Mouse (Mus musculus) midbrain, embryonic 10.5 days (tissue): ENCODE data around the gene Dclk1. TPM values are rescaled to one million over a fixed set of nuclear protein-coding genes. Genes with fewer than 3 reads are reported as not detected.

Experiments
- DNase-seq: peaks from one replicate; pipeline ENCODE4 v3.0.0-alpha.2; 2017; ENCODE audit warnings: low spot score
- H3K27ac ChIP-seq: fragments of 300-500 bp; sonication (generic); replicated peaks from 2 replicates; pipeline ENCODE4 v1.5.1; 2016; ENCODE audit warnings: mild to moderate bottlenecking
- H3K27me3 ChIP-seq: fragments of 300-500 bp; sonication (generic); 2 replicates; pipeline ENCODE4 v1.6.1; 2016; ENCODE audit warnings: low read depth, mild to moderate bottlenecking; ENCODE audit not compliant: poor library complexity, severe bottlenecking
- H3K36me3 ChIP-seq: fragments of 300-500 bp; sonication (generic); 2 replicates; pipeline ENCODE4 v1.6.1; 2016; ENCODE audit warnings: mild to moderate bottlenecking, moderate library complexity
- H3K4me1 ChIP-seq: fragments of 300-500 bp; sonication (generic); 2 replicates; pipeline ENCODE4 v1.6.1; 2016
- H3K4me3 ChIP-seq: fragments of 300-500 bp; sonication (generic); 2 replicates; pipeline ENCODE4 v1.5.1; 2016; ENCODE audit warnings: mild to moderate bottlenecking, moderate library complexity
- H3K9me3 ChIP-seq: fragments of 300-500 bp; sonication (generic); replicated peaks from 2 replicates; pipeline ENCODE4 v1.6.1; 2016; ENCODE audit warnings: mild to moderate bottlenecking
- WGBS: fragments of 180-500 bp; shearing (Covaris S2); methylation state at CpG from one replicate; pipeline ENCODE4 v1.1.7; 2016; 5-methylcytosine and 5-hydroxymethylcytosine counted together
- polyA plus RNA-seq: library from polyadenylated mRNA; unstranded; fragments of >200 nt; fragmentation: Nextera tagmentation; extraction: Ambion mirVana; gene quantifications from 2 replicates; pipeline ENCODE4 v1.2.1, GENCODE M21; 2016

Gene Dclk1
- polyA plus RNA-seq, 1 experiment from 2014 or later, result 42.2 TPM

GRCm38 (mm10) chr3:55380471-55380870 is 138.3 kb downstream of the Dclk1 start:
- Histone ChIP-seq H3K9me3 (no peaks in the 10 kb centered on the region), H3K36me3 (no peaks in the 10 kb centered on the region), H3K4me3 (no peak overlapping the region), H3K27me3 (no peaks in the 10 kb centered on the region), H3K4me1 (peaks cover 4% of the 10 kb centered on the region; the same call in 1 of the 2 replicates), H3K27ac (no peak overlapping the region)
- WGBS, result 68% methylated on average over 9 of the region's 9 CpGs
- no peak for DNase-seq

- H3K27ac ChIP-seq, result no peak overlapping the region
Measured at GRCm38 (mm10) chr3:55392605-55393004, 150.4 kb downstream of the Dclk1 start.

GRCm38 (mm10) chr3:55393549-55393948 is 151.4 kb downstream of the Dclk1 start:
- no peak for DNase-seq
- no peaks in the 10 kb centered on the region for H3K27me3 ChIP-seq
- H3K4me1 ChIP-seq, result 0 out of 2 replicates have a peak, but pooled peaks cover 6% of the 10 kb centered on the region
- H3K27ac ChIP-seq, result no peak overlapping the region
- H3K4me3 ChIP-seq, result no peak overlapping the region
- H3K9me3 ChIP-seq, result no peaks in the 10 kb centered on the region
- no peaks in the 10 kb centered on the region for H3K36me3 ChIP-seq
- WGBS, result 89% methylated on average over 3 of the region's 3 CpGs

More at GRCm38 (mm10) chr3:55392605-55393004, 150.4 kb downstream of the Dclk1 start:
- 0 out of 2 replicates have a peak, but pooled peaks cover 6% of the 10 kb centered on the region for H3K4me1 ChIP-seq
- WGBS, result 88% methylated on average over 3 of the region's 3 CpGs
- no peaks in the 10 kb centered on the region for H3K36me3 ChIP-seq
- no peak overlapping the region for H3K4me3 ChIP-seq
- H3K27me3 ChIP-seq, result no peaks in the 10 kb centered on the region
- H3K9me3 ChIP-seq, result no peaks in the 10 kb centered on the region
- no peak for DNase-seq

GRCm38 (mm10) chr3:55396792-55397191 is 154.6 kb downstream of the Dclk1 start:
- no peaks in the 10 kb centered on the region for H3K27me3 ChIP-seq
- H3K4me3 ChIP-seq, result no peak overlapping the region
- no peaks in the 10 kb centered on the region for H3K36me3 ChIP-seq
- 78% methylated on average over 2 of the region's 2 CpGs for WGBS
- no peak for DNase-seq
- 0 out of 2 replicates have a peak, but pooled peaks cover 6% of the 10 kb centered on the region for H3K4me1 ChIP-seq
- no peak overlapping the region for H3K27ac ChIP-seq
- no peaks in the 10 kb centered on the region for H3K9me3 ChIP-seq

GRCm38 (mm10) chr3:55397752-55398693 is 155.9 kb downstream of the Dclk1 start:
- Histone ChIP-seq H3K9me3 (no peaks in the 10 kb centered on the region), H3K27ac (no peak overlapping the region), H3K4me3 (no peak overlapping the region), H3K27me3 (no peaks in the 10 kb centered on the region), H3K36me3 (no peaks in the 10 kb centered on the region), H3K4me1 (0 out of 2 replicates have a peak, but pooled peaks cover 6% of the 10 kb centered on the region)
- 87% methylated on average over 6 of the region's 6 CpGs for WGBS
- DNase-seq, result no peak

GRCm38 (mm10) chr3:55401236-55401635 is 159.1 kb downstream of the Dclk1 start:
- WGBS, result 87% methylated on average over 1 of the region's 1 CpGs
- no peaks in the 10 kb centered on the region for H3K27me3 ChIP-seq
- no peaks in the 10 kb centered on the region for H3K9me3 ChIP-seq
- H3K36me3 ChIP-seq, result no peaks in the 10 kb centered on the region
- H3K27ac ChIP-seq, result no peak overlapping the region
- no peak overlapping the region for H3K4me3 ChIP-seq
- no peak for DNase-seq
- 0 out of 2 replicates have a peak, but pooled peaks cover 6% of the 10 kb centered on the region for H3K4me1 ChIP-seq

- Histone ChIP-seq H3K36me3 (no peaks in the 10 kb centered on the region), H3K27ac (no peak overlapping the region), H3K27me3 (no peaks in the 10 kb centered on the region), H3K9me3 (no peaks in the 10 kb centered on the region), H3K4me3 (no peak overlapping the region), H3K4me1 (peaks cover 3% of the 10 kb centered on the region; the same call in 1 of the 2 replicates)
- WGBS, result 94% methylated on average over 7 of the region's 7 CpGs
- no peak for DNase-seq
Measured at GRCm38 (mm10) chr3:55404751-55405150, 162.6 kb downstream of the Dclk1 start.

- H3K9me3 ChIP-seq, result no peaks in the 10 kb centered on the region
- H3K36me3 ChIP-seq, result no peaks in the 10 kb centered on the region
- no peak overlapping the region for H3K4me3 ChIP-seq
- no peak overlapping the region for H3K27ac ChIP-seq
- H3K4me1 ChIP-seq, result peaks cover 3% of the 10 kb centered on the region; the same call in 1 of the 2 replicates
- 80% methylated on average over 7 of the region's 7 CpGs for WGBS
- no peak for DNase-seq
- no peaks in the 10 kb centered on the region for H3K27me3 ChIP-seq
Measured at GRCm38 (mm10) chr3:55406616-55407015, 164.5 kb downstream of the Dclk1 start.

GRCm38 (mm10) chr3:55411547-55411946 is 169.4 kb downstream of the Dclk1 start:
- peaks cover 8% of the 10 kb centered on the region for H3K27me3 ChIP-seq

GRCm38 (mm10) chr3:55415527-55415950 is 173.4 kb downstream of the Dclk1 start:
- Histone ChIP-seq H3K4me3 (peak overlapping the region; percentile 26; the same call in 1 of the 2 replicates), H3K9me3 (no peaks in the 10 kb centered on the region), H3K27me3 (peaks cover 8% of the 10 kb centered on the region), H3K4me1 (peaks cover 34% of the 10 kb centered on the region), H3K27ac (peak overlapping the region; percentile 79), H3K36me3 (no peaks in the 10 kb centered on the region)
- WGBS, result 23% methylated on average over 14 of the region's 14 CpGs
- peak; percentile 44 for DNase-seq

More at GRCm38 (mm10) chr3:55411547-55411946, 169.4 kb downstream of the Dclk1 start:
- H3K27ac ChIP-seq, result no peak overlapping the region
- H3K36me3 ChIP-seq, result no peaks in the 10 kb centered on the region
- H3K4me1 ChIP-seq, result peaks cover 23% of the 10 kb centered on the region
- H3K4me3 ChIP-seq, result no peak overlapping the region
- no peak for DNase-seq
- H3K9me3 ChIP-seq, result no peaks in the 10 kb centered on the region

- DNase-seq, result no peak
- Histone ChIP-seq H3K27me3 (peaks cover 8% of the 10 kb centered on the region), H3K9me3 (no peaks in the 10 kb centered on the region), H3K36me3 (no peaks in the 10 kb centered on the region), H3K27ac (peak overlapping the region; percentile 64; the same call in 1 of the 2 replicates), H3K4me3 (no peak overlapping the region), H3K4me1 (peaks cover 55% of the 10 kb centered on the region)
- WGBS, result 75% methylated on average over 6 of the region's 6 CpGs
Measured at GRCm38 (mm10) chr3:55418845-55419244, 176.7 kb downstream of the Dclk1 start.

- no peaks in the 10 kb centered on the region for H3K9me3 ChIP-seq
- H3K4me1 ChIP-seq, result peaks cover 59% of the 10 kb centered on the region
- H3K36me3 ChIP-seq, result no peaks in the 10 kb centered on the region
- no peak overlapping the region for H3K4me3 ChIP-seq
- H3K27me3 ChIP-seq, result peaks cover 7% of the 10 kb centered on the region
- WGBS, result 15% methylated on average over 3 of the region's 3 CpGs
- peak overlapping the region; percentile 61 for H3K27ac ChIP-seq
- no peak for DNase-seq
Measured at GRCm38 (mm10) chr3:55419334-55419733, 177.2 kb downstream of the Dclk1 start.
